Mouse (Mus musculus) kidney, postnatal 0 days (tissue): ENCODE results near the gene Wipf2. TPM values are rescaled to one million over a fixed set of nuclear protein-coding genes. Genes with fewer than 3 reads are reported as not detected.

ENCODE experiments used
- ATAC-seq: fragments of 200-750 bp; cut with Nextera tagmentation; replicated peaks from 2 replicates; pipeline ENCODE4 v1.8.0; 2017; ENCODE audit warnings: low read depth, moderate number of reproducible peaks, moderate TSS enrichment, moderate library complexity; ENCODE audit not compliant: low FRiP score
- DNase-seq: peaks from one replicate; pipeline ENCODE4 v3.0.0-alpha.2; 2016; ENCODE audit warnings: low spot score
- H3K27ac ChIP-seq: fragments of 300-500 bp; sonication (generic); 2 replicates; pipeline ENCODE4 v1.5.1; 2014; ENCODE audit warnings: mild to moderate bottlenecking
- H3K27me3 ChIP-seq: fragments of 300-500 bp; sonication (generic); 2 replicates; pipeline ENCODE4 v1.6.1; 2014; ENCODE audit warnings: low read length, mixed read lengths; ENCODE audit not compliant: insufficient read depth
- H3K36me3 ChIP-seq: fragments of 300-500 bp; sonication (generic); 2 replicates; pipeline ENCODE4 v1.6.1; 2014; ENCODE audit warnings: low read length, mixed read lengths; ENCODE audit not compliant: insufficient read depth
- H3K4me1 ChIP-seq: fragments of 300-500 bp; sonication (generic); replicated peaks from 2 replicates; pipeline ENCODE4 v1.6.1; 2014; ENCODE audit warnings: antibody characterized with exemption, low read length, mixed read lengths; ENCODE audit not compliant: insufficient read depth
- H3K4me2 ChIP-seq: fragments of 300-500 bp; sonication (generic); 2 replicates; pipeline ENCODE4 v1.6.1; 2014; ENCODE audit warnings: mild to moderate bottlenecking, low read length, moderate library complexity, mixed read lengths
- H3K4me3 ChIP-seq: fragments of 300-500 bp; sonication (generic); replicated peaks from 2 replicates; pipeline ENCODE4 v1.5.1; 2014; ENCODE audit warnings: low read depth, low read length
- H3K9ac ChIP-seq: fragments of 300-500 bp; sonication (generic); 2 replicates; pipeline ENCODE4 v1.6.1; 2014; ENCODE audit warnings: low read depth, low read length
- H3K9me3 ChIP-seq: fragments of 300-500 bp; sonication (generic); replicated peaks from 2 replicates; pipeline ENCODE4 v1.6.1; 2016; ENCODE audit warnings: low read length, inconsistent platforms, mixed read lengths
- CTCF ChIP-seq: IDR thresholded peaks from 2 replicates; pipeline ENCODE4 v1.5.1; 2016; ENCODE audit warnings: antibody characterized with exemption, low read depth, mild to moderate bottlenecking, moderate library complexity
- WGBS: fragments of 180-500 bp; shearing (Covaris S2); extraction: QIAGEN DNeasy Blood & Tissue Kit; methylation state at CpG from one replicate; pipeline ENCODE4 v1.1.7; 2014; 5-methylcytosine and 5-hydroxymethylcytosine counted together
- polyA plus RNA-seq: library from polyadenylated mRNA; unstranded; fragments of >200 nt; fragmentation: Nextera tagmentation; extraction: Ambion mirVana; gene quantifications from 2 replicates; pipeline ENCODE4 v1.2.1, GENCODE M21; 2015

The Wipf2 gene
- polyA plus RNA-seq, 1 experiment from 2014 or later, result 3.4 TPM

- Histone ChIP-seq H3K4me2 (no peak overlapping the region), H3K9me3 (no peaks in the 10 kb centered on the region), H3K27me3 (no peaks in the 10 kb centered on the region), H3K4me1 (no peaks in the 10 kb centered on the region), H3K4me3 (no peak overlapping the region), H3K27ac (no peak overlapping the region), H3K36me3 (peaks cover 60% of the 10 kb centered on the region), H3K9ac (no peak overlapping the region)
- DNase-seq (no peak), ATAC-seq (no peak)
- 48% methylated on average over 4 of the region's 4 CpGs for WGBS
- no peak for TF ChIP-seq CTCF
Measured at GRCm38 (mm10) chr11:98829875-98830274, 33.6 kb upstream of the Wipf2 start.

GRCm38 (mm10) chr11:98835296-98835695 is 28.1 kb upstream of the Wipf2 start:
- Histone ChIP-seq H3K4me2 (no peak overlapping the region), H3K4me3 (no peak overlapping the region), H3K9ac (no peak overlapping the region), H3K27me3 (no peaks in the 10 kb centered on the region), H3K4me1 (peaks cover 17% of the 10 kb centered on the region), H3K9me3 (no peaks in the 10 kb centered on the region), H3K27ac (no peak overlapping the region), H3K36me3 (peaks cover 29% of the 10 kb centered on the region)
- no peak for DNase-seq
- ATAC-seq, result no peak
- no peak for TF ChIP-seq CTCF
- WGBS, result 59% methylated on average over 5 of the region's 5 CpGs

- no peaks in the 10 kb centered on the region for H3K27me3 ChIP-seq
- ATAC-seq (no peak), DNase-seq (no peak)
- no peak overlapping the region for H3K4me3 ChIP-seq
- 54% methylated on average over 3 of the region's 3 CpGs for WGBS
- H3K4me1 ChIP-seq, result peaks cover 17% of the 10 kb centered on the region
- no peak for TF ChIP-seq CTCF
- no peak overlapping the region for H3K4me2 ChIP-seq
- no peak overlapping the region for H3K27ac ChIP-seq
- no peaks in the 10 kb centered on the region for H3K9me3 ChIP-seq
- H3K36me3 ChIP-seq, result peaks cover 29% of the 10 kb centered on the region
- H3K9ac ChIP-seq, result no peak overlapping the region
Measured at GRCm38 (mm10) chr11:98835725-98836124, 27.7 kb upstream of the Wipf2 start.

- no peak for TF ChIP-seq CTCF
- Histone ChIP-seq H3K4me3 (peak overlapping the region; percentile 53; the same call in 1 of the 2 replicates), H3K27ac (no peak overlapping the region), H3K36me3 (peaks cover 27% of the 10 kb centered on the region), H3K4me1 (peaks cover 17% of the 10 kb centered on the region), H3K4me2 (peak overlapping the region; percentile 100), H3K9ac (peak overlapping the region; percentile 29; the same call in 1 of the 2 replicates), H3K9me3 (no peaks in the 10 kb centered on the region), H3K27me3 (no peaks in the 10 kb centered on the region)
- WGBS, result 22% methylated on average over 7 of the region's 7 CpGs
- no peak for DNase-seq
- no peak for ATAC-seq
Measured at GRCm38 (mm10) chr11:98836128-98836527, 27.3 kb upstream of the Wipf2 start.

- no peaks in the 10 kb centered on the region for H3K27me3 ChIP-seq
- peak within 1 kb of the TSS; percentile 55 for H3K9ac ChIP-seq
- H3K4me2 ChIP-seq, result peak within 1 kb of the TSS; percentile 100
- DNase-seq, result peak; percentile 85
- no peaks in the 10 kb centered on the region for H3K9me3 ChIP-seq
- WGBS, result 2% methylated on average over 43 of the region's 48 CpGs
- peak within 1 kb of the TSS; percentile 53 for H3K4me3 ChIP-seq
- peak; percentile 83 for ATAC-seq
- no peak for TF ChIP-seq CTCF
- H3K4me1 ChIP-seq, result peaks cover 17% of the 10 kb centered on the region
- H3K27ac ChIP-seq, result no peak within 1 kb of the TSS
- H3K36me3 ChIP-seq, result peaks cover 24% of the 10 kb centered on the region
Measured at GRCm38 (mm10) chr11:98836651-98837141, 26.7 kb upstream of the Wipf2 start, which contains the start of gene Rapgefl1. TSS of gene Rapgefl1 (plus strand) at chr11:98836785.

GRCm38 (mm10) chr11:98837231-98837704 is 26.2 kb upstream of the Wipf2 start:
- ATAC-seq, result 0 out of 2 replicates have a peak, but pooled peaks have one; percentile 10
- DNase-seq, result no peak

More at GRCm38 (mm10) chr11:98837231-98837704, 26.2 kb upstream of the Wipf2 start:
- H3K27me3 ChIP-seq, result no peaks in the 10 kb centered on the region
- H3K4me1 ChIP-seq, result peaks cover 17% of the 10 kb centered on the region
- peaks cover 19% of the 10 kb centered on the region for H3K36me3 ChIP-seq
- no peaks in the 10 kb centered on the region for H3K9me3 ChIP-seq
- TF ChIP-seq CTCF, result 0 out of 2 replicates have a peak, but pooled peaks have one; percentile 13
- H3K4me2 ChIP-seq, result peak overlapping the region; percentile 100
- no peak overlapping the region for H3K27ac ChIP-seq
- peak overlapping the region; percentile 53 for H3K4me3 ChIP-seq
- peak overlapping the region; percentile 55 for H3K9ac ChIP-seq
- 3% methylated on average over 21 of the region's 29 CpGs for WGBS
